Mouse (Mus musculus): Measurements from ENCODE around the gene Tfap4. TPM values are rescaled to one million over a fixed set of nuclear protein-coding genes. Genes with fewer than 3 reads are reported as not detected.
"Not testable (repeated sequence)": the region's sequence is repeated elsewhere in the genome, so short reads cannot be mapped to it uniquely, and the experiment has no call there.

The Tfap4 gene
- polyA plus RNA-seq, 1 experiment from 2014 or later: 22.6 TPM

DNA sequence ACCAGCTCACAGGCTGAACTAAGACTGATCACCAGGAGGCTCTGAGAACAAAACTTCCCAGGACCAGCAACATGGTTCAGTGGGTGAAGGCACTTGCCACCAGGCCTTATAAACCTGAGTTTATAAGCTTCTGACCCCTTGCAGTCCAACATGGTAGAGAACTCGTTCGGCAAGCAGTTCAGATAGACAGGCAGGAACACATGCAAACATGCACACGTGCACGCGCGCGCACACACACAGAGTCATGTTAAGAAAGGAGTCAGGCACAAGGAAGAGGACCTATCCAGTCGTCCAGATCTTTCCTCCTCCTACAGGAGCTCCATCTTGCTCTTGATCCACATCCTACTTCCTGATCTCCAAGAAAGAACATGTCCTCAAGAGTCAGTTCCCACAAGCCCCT is 12.8 kb downstream of the Tfap4 start:
- no peak overlapping the region for H3K4me2 ChIP-seq
- no peaks in the 10 kb centered on the region for H3K27me3 ChIP-seq
- H3K4me3 ChIP-seq (replicated peaks): no peak overlapping the region
- no peaks in the 10 kb centered on the region for H3K9me3 ChIP-seq
- no peak for ATAC-seq (ENCODE audit: low FRiP score)
- H3K9ac ChIP-seq: no peak overlapping the region
- peaks cover 10% of the 10 kb centered on the region for H3K4me1 ChIP-seq
- H3K27ac ChIP-seq: no peak overlapping the region
- WGBS: 93% methylated on average over 8 of the region's 8 CpGs
- peaks cover 58% of the 10 kb centered on the region for H3K36me3 ChIP-seq (replicated peaks)

DNA sequence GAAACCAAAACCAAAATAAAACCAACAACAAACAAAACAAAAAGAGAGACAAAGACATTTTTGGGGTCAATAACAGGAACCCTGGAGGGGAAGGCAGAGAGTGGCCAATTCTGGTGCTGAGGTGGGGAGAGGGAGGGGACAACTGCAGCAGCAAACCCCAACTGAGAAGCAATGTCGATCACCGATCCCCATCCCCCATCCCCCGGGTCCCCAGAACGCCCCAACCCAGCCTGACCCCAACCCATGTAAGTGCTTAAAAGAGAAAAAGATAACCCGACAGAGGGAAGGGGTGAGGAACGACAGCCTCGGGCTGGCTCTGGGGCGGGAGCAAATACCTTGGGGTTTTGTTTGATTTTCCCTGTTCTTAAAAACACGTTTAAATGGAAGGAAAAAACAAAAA is 14.8 kb downstream of the Tfap4 start:
- no peak for ATAC-seq (ENCODE audit: low FRiP score)
- H3K4me1 ChIP-seq: peaks cover 9% of the 10 kb centered on the region; the same call in 1 of the 2 replicates
- H3K36me3 ChIP-seq (replicated peaks): peaks cover 47% of the 10 kb centered on the region
- WGBS: 82% methylated on average over 9 of the region's 9 CpGs
- no peaks in the 10 kb centered on the region for H3K27me3 ChIP-seq
- no peak overlapping the region for H3K27ac ChIP-seq
- no peak overlapping the region for H3K4me2 ChIP-seq
- no peaks in the 10 kb centered on the region for H3K9me3 ChIP-seq
- H3K9ac ChIP-seq: no peak overlapping the region
- H3K4me3 ChIP-seq (replicated peaks): no peak overlapping the region

DNA sequence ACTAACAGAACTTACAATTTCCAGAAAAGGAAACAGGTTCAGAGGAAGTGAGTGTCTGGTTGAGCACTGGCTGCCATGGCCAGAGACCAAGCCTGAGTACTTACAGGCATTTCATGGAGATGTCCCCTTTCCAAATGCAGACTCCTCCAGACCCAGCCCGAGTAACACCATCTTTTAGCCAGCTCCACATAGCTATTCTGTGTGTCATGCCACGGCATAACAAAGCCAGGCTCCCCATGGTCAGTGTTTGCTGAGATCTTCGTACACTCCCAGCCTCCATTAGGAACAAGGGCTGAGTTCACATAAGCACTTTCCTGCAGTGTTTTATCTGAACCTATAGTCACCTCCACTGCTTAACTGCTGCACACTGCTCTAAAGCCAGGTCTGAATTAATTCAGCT is 16.4 kb downstream of the Tfap4 start:
- Histone ChIP-seq H3K9me3 (no peaks in the 10 kb centered on the region), H3K36me3 (replicated peaks) (peaks cover 32% of the 10 kb centered on the region), H3K27me3 (no peaks in the 10 kb centered on the region), H3K4me2 (no peak overlapping the region), H3K9ac (peak overlapping the region; percentile 21; the same call in 1 of the 2 replicates), H3K4me1 (peaks cover 9% of the 10 kb centered on the region; the same call in 1 of the 2 replicates), H3K4me3 (replicated peaks) (no peak overlapping the region), H3K27ac (no peak overlapping the region)
- 79% methylated on average over 3 of the region's 3 CpGs for WGBS
- ATAC-seq (ENCODE audit: low FRiP score): no peak

DNA sequence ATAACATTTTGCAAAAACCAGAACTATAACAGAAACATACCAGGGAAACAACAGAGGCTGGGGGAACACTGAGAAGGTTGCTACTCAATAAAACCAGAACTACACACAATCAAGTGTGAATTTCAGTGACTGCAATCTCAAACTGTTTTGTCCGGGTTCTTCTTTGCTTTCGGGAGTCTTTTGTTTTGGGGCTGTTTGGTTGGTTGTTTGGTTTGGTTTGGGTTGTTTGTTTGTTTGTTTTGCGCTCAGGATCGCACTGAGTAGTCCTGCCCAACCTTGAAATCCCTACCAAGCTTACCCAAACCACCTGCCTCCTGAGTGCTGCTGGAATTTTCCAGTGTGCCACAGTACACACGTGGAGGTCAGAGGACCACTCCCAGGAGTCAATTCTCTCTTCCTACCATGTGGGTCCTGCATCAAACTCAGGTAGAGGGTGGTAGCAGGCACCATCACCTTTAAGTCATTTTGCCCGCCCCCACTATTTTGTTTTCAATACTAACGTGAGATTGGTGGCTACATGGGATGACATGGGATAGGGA is 17.3 kb downstream of the Tfap4 start:
- 53% methylated on average over 7 of the region's 7 CpGs for WGBS
- ATAC-seq (ENCODE audit: low FRiP score): 0 out of 2 replicates have a peak, but pooled peaks have one; percentile 13
- Histone ChIP-seq H3K27me3 (no peaks in the 10 kb centered on the region), H3K4me1 (peaks cover 9% of the 10 kb centered on the region; the same call in 1 of the 2 replicates), H3K27ac (no peak overlapping the region), H3K9ac (0 out of 2 replicates have a peak overlapping the region, but pooled peaks have one; percentile 4), H3K4me3 (replicated peaks) (peak overlapping the region; percentile 46), H3K4me2 (peak overlapping the region; percentile 58), H3K36me3 (replicated peaks) (peaks cover 25% of the 10 kb centered on the region), H3K9me3 (no peaks in the 10 kb centered on the region)

DNA sequence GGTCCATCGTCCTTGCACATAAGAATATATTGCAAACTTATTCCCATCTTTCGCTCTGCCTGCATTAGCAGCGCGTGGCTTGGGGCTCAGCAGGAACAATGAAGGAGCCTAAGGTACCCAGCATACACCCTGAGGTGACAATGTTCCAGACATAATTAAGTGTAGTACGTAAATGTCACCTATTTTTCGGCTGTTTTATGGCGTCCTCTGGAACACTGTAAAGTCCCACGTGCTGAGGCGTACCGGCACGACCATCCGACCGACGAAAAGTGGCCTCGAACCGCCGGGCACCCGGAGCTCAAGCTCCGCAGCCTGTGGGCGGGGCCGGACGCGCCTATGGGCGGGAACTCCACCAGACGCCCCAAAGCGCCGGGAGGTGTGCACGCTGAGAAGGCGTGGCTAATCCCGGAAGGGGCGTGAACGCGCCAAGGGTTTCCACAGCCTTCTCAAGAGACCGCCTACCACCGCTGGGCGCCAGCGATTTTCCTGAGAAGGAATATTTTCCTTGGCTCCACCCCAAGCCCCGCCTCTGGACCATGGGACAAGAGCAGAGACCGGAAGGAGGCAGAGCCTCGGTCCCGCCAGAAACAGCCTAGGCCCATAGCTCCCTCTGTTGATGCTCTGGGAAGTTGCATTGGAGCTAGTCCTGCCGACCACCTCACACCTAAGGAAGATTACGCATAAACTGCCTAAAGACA is 18.0 kb downstream of the Tfap4 start, which contains the start of gene Srl:
TSS of gene Srl (minus strand) at position 316 of the 698 bp plus-strand sequence.
- peaks cover 19% of the 10 kb centered on the region for H3K36me3 ChIP-seq (replicated peaks)
- peaks cover 9% of the 10 kb centered on the region; the same call in 1 of the 2 replicates for H3K4me1 ChIP-seq
- peak within 1 kb of the TSS; percentile 46 for H3K4me3 ChIP-seq (replicated peaks)
- H3K9me3 ChIP-seq: no peaks in the 10 kb centered on the region
- peak; percentile 97 for ATAC-seq (ENCODE audit: low FRiP score)
- H3K27me3 ChIP-seq: no peaks in the 10 kb centered on the region
- H3K9ac ChIP-seq: peak within 1 kb of the TSS; percentile 41
- peak within 1 kb of the TSS; percentile 58 for H3K4me2 ChIP-seq
- H3K27ac ChIP-seq: peak within 1 kb of the TSS; percentile 38; the same call in 1 of the 2 replicates
- WGBS: under 1% methylated on average over 43 of the region's 43 CpGs

DNA sequence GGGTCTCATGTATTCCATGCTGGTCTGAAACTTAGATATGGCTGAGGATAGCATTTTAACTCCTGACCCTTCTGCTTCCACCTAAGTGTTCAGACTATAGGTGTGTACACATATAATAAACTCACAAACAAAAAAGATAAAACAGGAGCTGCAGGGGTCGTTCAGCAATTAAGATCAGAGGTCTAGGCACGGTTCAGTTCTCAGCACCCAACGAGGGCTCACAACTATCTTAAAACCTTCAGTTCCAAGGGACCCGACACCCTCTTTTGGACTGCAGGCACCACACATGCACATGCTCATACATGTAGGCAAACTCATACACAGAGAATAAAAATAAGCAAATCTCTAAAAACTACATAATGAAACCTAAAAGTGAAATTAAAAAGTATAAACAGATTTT is 18.6 kb downstream of the Tfap4 start:
- H3K27me3 ChIP-seq: no peaks in the 10 kb centered on the region
- 61% methylated on average over 4 of the region's 4 CpGs for WGBS
- H3K9ac ChIP-seq: no peak overlapping the region
- peaks cover 9% of the 10 kb centered on the region; the same call in 1 of the 2 replicates for H3K4me1 ChIP-seq
- H3K27ac ChIP-seq: no peak overlapping the region
- no peaks in the 10 kb centered on the region for H3K9me3 ChIP-seq
- H3K36me3 ChIP-seq (replicated peaks): peaks cover 13% of the 10 kb centered on the region
- H3K4me2 ChIP-seq: peak overlapping the region; percentile 58
- ATAC-seq (ENCODE audit: low FRiP score): no peak
- peak overlapping the region; percentile 46 for H3K4me3 ChIP-seq (replicated peaks)

DNA sequence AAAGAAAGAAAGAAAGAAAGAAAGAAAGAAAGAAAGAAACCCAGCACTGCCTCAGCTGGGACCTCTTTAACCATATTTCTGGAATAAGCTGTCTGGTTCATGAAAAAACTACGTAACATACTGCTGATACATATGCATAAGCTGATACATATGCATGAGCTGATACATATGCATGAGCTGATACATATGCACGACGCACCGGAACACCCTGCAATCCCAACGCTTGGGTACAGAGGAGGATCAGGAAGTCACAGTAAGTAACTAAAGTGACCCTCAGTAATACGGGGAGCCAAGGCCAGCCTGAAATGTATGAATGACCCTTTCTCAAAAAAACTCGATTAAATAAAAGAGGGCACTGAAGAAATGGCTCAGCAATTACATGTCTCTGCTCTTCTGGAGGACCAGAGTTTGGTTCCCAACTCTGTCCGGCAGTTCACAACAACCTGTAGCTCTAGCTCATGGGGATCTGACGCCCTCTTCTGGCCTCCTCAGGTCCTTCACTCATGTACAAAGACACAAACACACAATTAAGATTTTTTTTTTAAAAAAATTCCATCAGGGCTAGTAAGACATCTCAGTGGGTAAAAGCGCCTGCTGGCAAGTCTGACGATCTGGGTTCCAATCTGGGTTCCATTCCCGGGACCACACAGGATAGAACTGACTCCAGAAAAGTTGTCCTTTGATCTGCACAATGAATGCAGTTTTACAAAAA is 19.4 kb downstream of the Tfap4 start:
- Histone ChIP-seq H3K9me3 (no peaks in the 10 kb centered on the region), H3K9ac (no peak overlapping the region), H3K27ac (0 out of 2 replicates have a peak overlapping the region, but pooled peaks have one; percentile 10), H3K4me1 (peaks cover 9% of the 10 kb centered on the region; the same call in 1 of the 2 replicates), H3K27me3 (no peaks in the 10 kb centered on the region), H3K4me3 (replicated peaks) (no peak overlapping the region), H3K4me2 (peak overlapping the region; percentile 19; the same call in 1 of the 2 replicates), H3K36me3 (replicated peaks) (peaks cover 5% of the 10 kb centered on the region)
- WGBS: 66% methylated on average over 12 of the region's 12 CpGs
- no peak; the same call in 1 of the 2 replicates for ATAC-seq (ENCODE audit: low FRiP score)

DNA sequence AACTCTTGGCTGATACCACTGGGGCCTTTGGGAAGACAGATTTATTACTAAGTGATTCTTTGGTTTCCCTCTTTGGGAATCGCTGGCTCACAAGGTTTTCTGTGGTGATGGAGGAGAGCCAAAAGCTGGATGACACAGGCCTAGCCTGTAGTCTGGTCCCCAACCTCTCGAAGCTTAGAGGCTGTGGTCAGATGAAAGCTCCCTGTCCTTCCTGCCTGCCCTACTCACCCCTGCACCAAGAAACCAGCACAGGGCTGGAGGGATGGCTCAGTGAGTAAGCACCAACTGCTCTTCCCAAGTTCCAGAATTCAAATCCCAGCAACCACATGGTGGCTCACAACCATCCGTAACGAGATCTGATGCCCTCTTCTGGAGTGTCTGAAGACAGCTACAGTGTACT is 20.1 kb downstream of the Tfap4 start:
- no peak overlapping the region for H3K9ac ChIP-seq
- WGBS: 83% methylated on average over 4 of the region's 4 CpGs
- no peak overlapping the region for H3K4me3 ChIP-seq (replicated peaks)
- no peak overlapping the region for H3K4me2 ChIP-seq
- H3K27ac ChIP-seq: no peak overlapping the region
- no peaks in the 10 kb centered on the region for H3K9me3 ChIP-seq
- no peak for ATAC-seq (ENCODE audit: low FRiP score)
- H3K27me3 ChIP-seq: no peaks in the 10 kb centered on the region
- peaks cover 9% of the 10 kb centered on the region; the same call in 1 of the 2 replicates for H3K4me1 ChIP-seq
- no peaks in the 10 kb centered on the region; the same call in 1 of the 2 replicates for H3K36me3 ChIP-seq (replicated peaks)

DNA sequence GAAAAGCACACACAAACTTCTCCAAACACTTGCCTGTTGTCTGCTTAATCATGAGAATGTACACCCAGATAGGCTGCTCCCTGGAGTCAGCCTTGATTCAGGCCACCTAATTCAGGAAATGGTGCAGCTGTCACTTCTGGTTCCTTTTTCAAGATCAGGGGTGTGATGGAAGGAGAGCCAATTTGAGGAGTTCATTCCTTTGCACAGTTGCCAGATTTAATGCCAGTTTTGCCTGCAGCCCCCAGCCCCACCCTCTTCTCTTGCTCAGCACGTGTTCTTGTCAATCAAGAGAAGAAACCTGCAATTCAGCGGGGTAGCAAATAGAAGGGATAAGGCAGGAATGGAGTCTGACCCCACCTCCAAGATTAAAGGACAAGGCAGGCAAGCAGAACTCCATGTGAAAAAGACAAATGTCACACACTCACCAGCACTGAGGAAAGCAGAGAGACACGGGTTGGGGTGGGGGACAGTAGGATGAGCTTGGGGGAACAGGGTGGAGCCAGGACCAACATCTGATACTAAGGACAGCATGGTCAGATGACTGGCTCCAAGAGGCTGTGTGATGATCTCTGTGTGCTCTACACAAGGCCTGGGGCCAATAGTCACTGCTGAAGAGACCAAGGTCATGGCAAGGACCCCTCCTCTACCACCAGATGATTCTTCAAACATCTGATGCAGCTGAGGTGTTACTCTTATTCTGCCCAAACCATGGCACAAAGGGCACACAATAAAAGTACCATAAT is 21.9 kb downstream of the Tfap4 start:
- Histone ChIP-seq H3K27ac (no peak overlapping the region), H3K9me3 (no peaks in the 10 kb centered on the region), H3K4me1 (peaks cover 9% of the 10 kb centered on the region; the same call in 1 of the 2 replicates), H3K4me3 (replicated peaks) (no peak overlapping the region), H3K9ac (no peak overlapping the region), H3K36me3 (replicated peaks) (no peaks in the 10 kb centered on the region), H3K27me3 (no peaks in the 10 kb centered on the region), H3K4me2 (no peak overlapping the region)
- WGBS: 69% methylated on average over 3 of the region's 3 CpGs
- no peak for ATAC-seq (ENCODE audit: low FRiP score)

DNA sequence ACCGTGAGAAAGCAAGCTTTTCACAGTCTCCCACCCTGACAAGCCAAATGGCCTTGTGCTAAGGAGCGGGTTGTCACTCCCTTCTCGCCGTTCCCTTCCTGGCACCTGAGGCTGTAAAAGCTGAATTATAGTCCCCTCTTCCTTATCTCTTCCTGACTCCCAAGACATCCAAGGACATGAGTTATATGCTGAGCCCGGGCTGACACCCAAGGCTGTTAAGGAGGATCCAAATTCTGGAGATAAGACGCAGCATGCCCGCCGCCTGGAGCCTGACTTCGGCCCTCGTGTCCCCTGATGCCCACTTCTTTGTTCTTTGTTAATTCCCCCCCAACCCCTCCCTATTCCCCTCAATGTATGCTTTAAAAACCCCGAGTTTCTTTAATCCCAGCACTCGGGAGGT is 32.3 kb downstream of the Tfap4 start:
- not testable (repeated sequence) for ATAC-seq (ENCODE audit: low FRiP score); H3K9me3 ChIP-seq; H3K4me1 ChIP-seq; H3K4me2 ChIP-seq; H3K27ac ChIP-seq; H3K4me3 ChIP-seq (replicated peaks); H3K9ac ChIP-seq; H3K27me3 ChIP-seq; H3K36me3 ChIP-seq (replicated peaks)
- 97% methylated on average over 12 of the region's 12 CpGs for WGBS

DNA sequence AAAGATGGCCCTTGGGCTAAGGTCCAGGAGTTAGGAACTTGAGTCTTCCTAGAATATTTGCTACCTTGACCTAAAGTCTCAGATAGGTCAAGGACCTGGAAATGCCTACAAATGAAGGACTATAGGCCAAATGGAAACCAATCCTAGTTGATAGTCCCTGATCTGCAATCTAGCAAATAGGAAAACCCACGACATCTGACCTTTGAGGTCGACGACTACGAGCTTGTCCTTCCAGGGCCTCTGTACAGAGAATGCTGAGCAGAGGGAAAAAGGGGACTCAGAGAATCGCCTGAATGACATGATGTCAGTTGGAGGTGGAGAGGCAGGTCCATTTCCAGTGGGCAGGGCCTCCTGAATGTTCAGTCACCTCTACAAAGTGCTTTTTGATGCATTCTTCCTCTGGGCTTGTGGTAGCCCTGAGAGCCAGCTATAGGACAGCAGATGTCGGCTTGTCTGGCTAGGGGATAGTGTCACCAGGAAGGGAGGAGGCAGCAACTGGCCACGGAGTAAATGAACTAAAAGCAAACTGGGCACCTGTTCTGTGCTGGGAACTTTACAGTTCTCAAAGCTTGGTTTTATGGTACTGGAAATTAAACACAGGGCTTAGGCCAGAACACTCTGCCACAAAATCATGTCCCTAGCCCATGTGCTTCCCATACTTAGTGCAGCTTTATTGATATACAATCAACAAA is 36.2 kb downstream of the Tfap4 start:
- no peaks in the 10 kb centered on the region for H3K9me3 ChIP-seq
- 82% methylated on average over 7 of the region's 7 CpGs for WGBS
- H3K4me2 ChIP-seq: no peak overlapping the region
- no peaks in the 10 kb centered on the region for H3K36me3 ChIP-seq (replicated peaks)
- H3K27ac ChIP-seq: no peak overlapping the region
- H3K9ac ChIP-seq: no peak overlapping the region
- H3K4me1 ChIP-seq: peaks cover 11% of the 10 kb centered on the region; the same call in 1 of the 2 replicates
- no peaks in the 10 kb centered on the region for H3K27me3 ChIP-seq
- ATAC-seq (ENCODE audit: low FRiP score): no peak
- no peak overlapping the region for H3K4me3 ChIP-seq (replicated peaks)
